Mouse (Mus musculus) thymus, postnatal 25 days (tissue): Measurements from ENCODE around the gene Mapkapk2.
A peak's percentile ranks its signal among the peaks of the same experiment; 100 is the strongest.

Source experiments
- DNase-seq: peaks from one replicate; pipeline ENCODE4 v3.0.0; 2022

Gene Mapkapk2

GRCm38 (mm10) chr1:131079762-131080161 is 17.9 kb downstream of the Mapkapk2 start:
- DNase-seq = peak; percentile 47

- DNase-seq = peak; percentile 21
These were observed 18.8 kb downstream of the Mapkapk2 start for GRCm38 (mm10) chr1:131078761-131079330.

GRCm38 (mm10) chr1:131075098-131075791 is 22.4 kb downstream of the Mapkapk2 start:
- no peak for DNase-seq

- no peak for DNase-seq
These were observed 23.1 kb downstream of the Mapkapk2 start for GRCm38 (mm10) chr1:131074524-131074938.

- no peak for DNase-seq
These were observed 25.1 kb downstream of the Mapkapk2 start for GRCm38 (mm10) chr1:131072376-131072990.

GRCm38 (mm10) chr1:131069010-131069409 is 28.6 kb downstream of the Mapkapk2 start:
- DNase-seq = no peak

- no peak for DNase-seq
These were observed 29.5 kb downstream of the Mapkapk2 start for GRCm38 (mm10) chr1:131068011-131068727.

GRCm38 (mm10) chr1:131064202-131064601 is 33.4 kb downstream of the Mapkapk2 start:
- no peak for DNase-seq

- DNase-seq = no peak
These were observed 34.8 kb downstream of the Mapkapk2 start for GRCm38 (mm10) chr1:131062821-131063220.

GRCm38 (mm10) chr1:131061740-131062254 is 35.8 kb downstream of the Mapkapk2 start:
- DNase-seq = no peak

- DNase-seq = peak; percentile 67
These were observed 37.1 kb downstream of the Mapkapk2 start for GRCm38 (mm10) chr1:131060290-131061253.

- DNase-seq = no peak
These were observed 37.8 kb downstream of the Mapkapk2 start for GRCm38 (mm10) chr1:131059841-131060240.

- DNase-seq = no peak
These were observed 38.2 kb downstream of the Mapkapk2 start for GRCm38 (mm10) chr1:131059411-131059810.

GRCm38 (mm10) chr1:131058431-131058830 is 39.2 kb downstream of the Mapkapk2 start:
- DNase-seq = no peak

GRCm38 (mm10) chr1:131054251-131054650 is 43.4 kb downstream of the Mapkapk2 start:
- DNase-seq = no peak

GRCm38 (mm10) chr1:131053656-131054055 is 44.0 kb downstream of the Mapkapk2 start:
- DNase-seq = no peak

GRCm38 (mm10) chr1:131053239-131053638 is 44.4 kb downstream of the Mapkapk2 start:
- DNase-seq = peak; percentile 64

GRCm38 (mm10) chr1:131051073-131051472 is 46.6 kb downstream of the Mapkapk2 start:
- no peak for DNase-seq

- no peak for DNase-seq
These were observed 47.0 kb downstream of the Mapkapk2 start for GRCm38 (mm10) chr1:131050617-131051016.

- no peak for DNase-seq
These were observed 47.6 kb downstream of the Mapkapk2 start for GRCm38 (mm10) chr1:131050011-131050410.

GRCm38 (mm10) chr1:131049361-131049806 is 48.2 kb downstream of the Mapkapk2 start:
- peak; percentile 17 for DNase-seq

GRCm38 (mm10) chr1:131048946-131049345 is 48.7 kb downstream of the Mapkapk2 start:
- DNase-seq = no peak
